Mouse (Mus musculus): Measurements from ENCODE around the gene Kif2c. TPM values are rescaled to one million over a fixed set of nuclear protein-coding genes. Genes with fewer than 3 reads are reported as not detected.
A peak's percentile ranks its signal among the peaks of the same experiment; 100 is the strongest.

Gene Kif2c
- polyA plus RNA-seq, 1 experiment from 2014 or later = 53.4 TPM

GRCm38 (mm10) chr4:117124218-117124517, 58.3 kb downstream of the Kif2c start:
- Histone ChIP-seq H3K9me3 (ENCODE audit: control insufficient read depth, low read length) (no peaks in the 10 kb centered on the region), H3K27me3 (replicated peaks; ENCODE audit: control insufficient read depth, insufficient read depth, low read length) (no peaks in the 10 kb centered on the region), H3K9ac (ENCODE audit: low read length) (no peak overlapping the region), H3K27ac (ENCODE audit: low read depth) (0 out of 2 replicates have a peak overlapping the region, but pooled peaks have one; percentile 78), H3K4me3 (ENCODE audit: low read depth, low read length) (no peak overlapping the region), H3K36me3 (ENCODE audit: control insufficient read depth, insufficient read depth, low read length) (0 out of 2 replicates have a peak, but pooled peaks cover 4% of the 10 kb centered on the region), H3K4me2 (ENCODE audit: low read length) (no peak overlapping the region), H3K4me1 (replicated peaks; ENCODE audit: control insufficient read depth, insufficient read depth, low read length) (peaks cover 36% of the 10 kb centered on the region)
- 83% methylated on average over 3 of the region's 3 CpGs for WGBS
- no peak for DNase-seq (ENCODE audit: low spot score)
- no peak for ATAC-seq (replicated peaks; ENCODE audit: low FRiP score, low TSS enrichment, low read depth)

GRCm38 (mm10) chr4:117123546-117124217, 58.8 kb downstream of the Kif2c start:
- WGBS = 75% methylated on average over 8 of the region's 9 CpGs
- H3K36me3 ChIP-seq (ENCODE audit: control insufficient read depth, insufficient read depth, low read length) = 0 out of 2 replicates have a peak, but pooled peaks cover 4% of the 10 kb centered on the region
- no peaks in the 10 kb centered on the region for H3K9me3 ChIP-seq (ENCODE audit: control insufficient read depth, low read length)
- no peak overlapping the region for H3K9ac ChIP-seq (ENCODE audit: low read length)
- DNase-seq (ENCODE audit: low spot score) (no peak), ATAC-seq (replicated peaks; ENCODE audit: low FRiP score, low TSS enrichment, low read depth) (no peak)
- no peak overlapping the region for H3K4me2 ChIP-seq (ENCODE audit: low read length)
- H3K27ac ChIP-seq (ENCODE audit: low read depth) = no peak overlapping the region
- H3K4me1 ChIP-seq (replicated peaks; ENCODE audit: control insufficient read depth, insufficient read depth, low read length) = peaks cover 36% of the 10 kb centered on the region
- no peaks in the 10 kb centered on the region for H3K27me3 ChIP-seq (replicated peaks; ENCODE audit: control insufficient read depth, insufficient read depth, low read length)
- no peak overlapping the region for H3K4me3 ChIP-seq (ENCODE audit: low read depth, low read length)

GRCm38 (mm10) chr4:117122209-117122608, 60.2 kb downstream of the Kif2c start:
- H3K9me3 ChIP-seq (ENCODE audit: control insufficient read depth, low read length) = no peaks in the 10 kb centered on the region
- no peak overlapping the region for H3K9ac ChIP-seq (ENCODE audit: low read length)
- H3K36me3 ChIP-seq (ENCODE audit: control insufficient read depth, insufficient read depth, low read length) = no peaks in the 10 kb centered on the region
- DNase-seq (ENCODE audit: low spot score) (no peak), ATAC-seq (replicated peaks; ENCODE audit: low FRiP score, low TSS enrichment, low read depth) (no peak)
- no peak overlapping the region for H3K4me3 ChIP-seq (ENCODE audit: low read depth, low read length)
- peaks cover 36% of the 10 kb centered on the region for H3K4me1 ChIP-seq (replicated peaks; ENCODE audit: control insufficient read depth, insufficient read depth, low read length)
- WGBS = 88% methylated on average over 4 of the region's 4 CpGs
- no peak overlapping the region for H3K27ac ChIP-seq (ENCODE audit: low read depth)
- no peaks in the 10 kb centered on the region for H3K27me3 ChIP-seq (replicated peaks; ENCODE audit: control insufficient read depth, insufficient read depth, low read length)
- H3K4me2 ChIP-seq (ENCODE audit: low read length) = no peak overlapping the region

GRCm38 (mm10) chr4:117120445-117121414, 61.7 kb downstream of the Kif2c start:
- H3K4me2 ChIP-seq (ENCODE audit: low read length) = peak overlapping the region; percentile 100
- under 1% methylated on average over 69 of the region's 69 CpGs for WGBS
- H3K4me1 ChIP-seq (replicated peaks; ENCODE audit: control insufficient read depth, insufficient read depth, low read length) = peaks cover 26% of the 10 kb centered on the region
- peak; percentile 92 for ATAC-seq (replicated peaks; ENCODE audit: low FRiP score, low TSS enrichment, low read depth)
- no peaks in the 10 kb centered on the region for H3K27me3 ChIP-seq (replicated peaks; ENCODE audit: control insufficient read depth, insufficient read depth, low read length)
- no peaks in the 10 kb centered on the region for H3K9me3 ChIP-seq (ENCODE audit: control insufficient read depth, low read length)
- H3K36me3 ChIP-seq (ENCODE audit: control insufficient read depth, insufficient read depth, low read length) = no peaks in the 10 kb centered on the region
- peak overlapping the region; percentile 72 for H3K9ac ChIP-seq (ENCODE audit: low read length)
- peak overlapping the region; percentile 69 for H3K4me3 ChIP-seq (ENCODE audit: low read depth, low read length)
- peak overlapping the region; percentile 93 for H3K27ac ChIP-seq (ENCODE audit: low read depth)
- DNase-seq (ENCODE audit: low spot score) = peak; percentile 91

- WGBS = 5% methylated on average over 10 of the region's 10 CpGs
- DNase-seq (ENCODE audit: low spot score) (peak; percentile 62), ATAC-seq (replicated peaks; ENCODE audit: low FRiP score, low TSS enrichment, low read depth) (no peak; the same call in 1 of the 2 replicates)
- peak overlapping the region; percentile 100 for H3K4me2 ChIP-seq (ENCODE audit: low read length)
- H3K9me3 ChIP-seq (ENCODE audit: control insufficient read depth, low read length) = no peaks in the 10 kb centered on the region
- no peaks in the 10 kb centered on the region for H3K27me3 ChIP-seq (replicated peaks; ENCODE audit: control insufficient read depth, insufficient read depth, low read length)
- H3K27ac ChIP-seq (ENCODE audit: low read depth) = peak overlapping the region; percentile 93
- peak overlapping the region; percentile 69 for H3K4me3 ChIP-seq (ENCODE audit: low read depth, low read length)
- H3K4me1 ChIP-seq (replicated peaks; ENCODE audit: control insufficient read depth, insufficient read depth, low read length) = peaks cover 19% of the 10 kb centered on the region
- no peaks in the 10 kb centered on the region for H3K36me3 ChIP-seq (ENCODE audit: control insufficient read depth, insufficient read depth, low read length)
- peak overlapping the region; percentile 72 for H3K9ac ChIP-seq (ENCODE audit: low read length)
These were observed 62.4 kb downstream of the Kif2c start for GRCm38 (mm10) chr4:117120052-117120444.

GRCm38 (mm10) chr4:117119636-117120035, 62.8 kb downstream of the Kif2c start:
- H3K9ac ChIP-seq (ENCODE audit: low read length) = peak overlapping the region; percentile 72

GRCm38 (mm10) chr4:117117931-117118330, 64.5 kb downstream of the Kif2c start:
- Histone ChIP-seq H3K27ac (ENCODE audit: low read depth) (no peak overlapping the region), H3K36me3 (ENCODE audit: control insufficient read depth, insufficient read depth, low read length) (peaks cover 16% of the 10 kb centered on the region; the same call in 1 of the 2 replicates), H3K4me3 (ENCODE audit: low read depth, low read length) (no peak overlapping the region), H3K27me3 (replicated peaks; ENCODE audit: control insufficient read depth, insufficient read depth, low read length) (no peaks in the 10 kb centered on the region), H3K4me2 (ENCODE audit: low read length) (no peak overlapping the region), H3K4me1 (replicated peaks; ENCODE audit: control insufficient read depth, insufficient read depth, low read length) (peaks cover 11% of the 10 kb centered on the region; the same call in 1 of the 2 replicates), H3K9ac (ENCODE audit: low read length) (no peak overlapping the region), H3K9me3 (ENCODE audit: control insufficient read depth, low read length) (no peaks in the 10 kb centered on the region)
- ATAC-seq (replicated peaks; ENCODE audit: low FRiP score, low TSS enrichment, low read depth) (no peak), DNase-seq (ENCODE audit: low spot score) (no peak)
- WGBS = 97% methylated on average over 7 of the region's 7 CpGs

More at GRCm38 (mm10) chr4:117119636-117120035, 62.8 kb downstream of the Kif2c start:
- Histone ChIP-seq H3K4me1 (replicated peaks; ENCODE audit: control insufficient read depth, insufficient read depth, low read length) (peaks cover 15% of the 10 kb centered on the region; the same call in 1 of the 2 replicates), H3K27ac (ENCODE audit: low read depth) (peak overlapping the region; percentile 93), H3K4me2 (ENCODE audit: low read length) (peak overlapping the region; percentile 100), H3K36me3 (ENCODE audit: control insufficient read depth, insufficient read depth, low read length) (peaks cover 2% of the 10 kb centered on the region; the same call in 1 of the 2 replicates), H3K9me3 (ENCODE audit: control insufficient read depth, low read length) (no peaks in the 10 kb centered on the region), H3K27me3 (replicated peaks; ENCODE audit: control insufficient read depth, insufficient read depth, low read length) (no peaks in the 10 kb centered on the region), H3K4me3 (ENCODE audit: low read depth, low read length) (peak overlapping the region; percentile 69)
- no peak for DNase-seq (ENCODE audit: low spot score)
- ATAC-seq (replicated peaks; ENCODE audit: low FRiP score, low TSS enrichment, low read depth) = no peak
- whole genome bisulfite sequencing = 78% methylated on average over 5 of the region's 5 CpGs

GRCm38 (mm10) chr4:117115592-117115991, 66.8 kb downstream of the Kif2c start:
- no peak overlapping the region for H3K27ac ChIP-seq (ENCODE audit: low read depth)
- H3K9ac ChIP-seq (ENCODE audit: low read length) = no peak overlapping the region
- no peak overlapping the region for H3K4me3 ChIP-seq (ENCODE audit: low read depth, low read length)
- H3K4me1 ChIP-seq (replicated peaks; ENCODE audit: control insufficient read depth, insufficient read depth, low read length) = peaks cover 5% of the 10 kb centered on the region; the same call in 1 of the 2 replicates
- H3K4me2 ChIP-seq (ENCODE audit: low read length) = no peak overlapping the region
- no peak for DNase-seq (ENCODE audit: low spot score)
- no peak for ATAC-seq (replicated peaks; ENCODE audit: low FRiP score, low TSS enrichment, low read depth)
- H3K9me3 ChIP-seq (ENCODE audit: control insufficient read depth, low read length) = no peaks in the 10 kb centered on the region
- no peaks in the 10 kb centered on the region for H3K27me3 ChIP-seq (replicated peaks; ENCODE audit: control insufficient read depth, insufficient read depth, low read length)
- peaks cover 32% of the 10 kb centered on the region for H3K36me3 ChIP-seq (ENCODE audit: control insufficient read depth, insufficient read depth, low read length)
- 87% methylated on average over 5 of the region's 5 CpGs for WGBS

Data from intestine, embryonic 14.5 days (tissue).